Mouse (Mus musculus): Measurements from ENCODE around the gene B4galnt1. TPM values are rescaled to one million over a fixed set of nuclear protein-coding genes. Genes with fewer than 3 reads are reported as not detected.

The B4galnt1 gene
- polyA plus RNA-seq, 1 experiment from 2014 or later, result 2.4 TPM

DNA sequence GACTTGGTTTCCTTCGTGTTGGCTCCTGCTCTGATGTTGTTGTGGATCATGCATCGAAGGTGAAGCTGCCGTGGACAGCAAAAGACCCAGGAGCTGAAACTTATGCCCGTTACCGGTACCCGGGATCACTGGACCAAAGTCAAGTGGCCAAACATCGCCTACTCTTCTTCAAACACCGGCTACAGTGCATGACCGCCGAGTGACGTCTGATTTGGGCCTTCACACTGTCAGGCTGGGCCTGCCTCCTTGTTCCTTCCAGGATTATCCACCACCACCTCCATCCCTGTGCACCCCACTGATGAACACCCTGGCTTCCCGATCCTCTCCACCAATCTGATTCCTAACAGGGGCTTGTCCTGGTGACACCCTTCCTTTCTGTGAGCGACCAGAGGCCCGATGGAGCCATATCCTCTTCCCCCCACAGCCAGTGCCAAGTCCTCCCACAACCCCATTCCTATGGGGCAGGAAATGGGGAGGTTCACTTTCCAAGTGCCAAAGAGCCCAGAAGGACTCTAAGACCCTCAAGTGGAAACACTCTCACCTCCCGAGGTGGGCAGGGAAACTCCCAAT lies 6.7 kb downstream of the B4galnt1 start:
- Histone ChIP-seq H3K9me3 (replicated peaks) (no peaks in the 10 kb centered on the region), H3K27ac (ENCODE audit: poor library complexity, severe bottlenecking) (no peak overlapping the region), H3K27me3 (replicated peaks) (peaks cover 81% of the 10 kb centered on the region), H3K4me2 (no peak overlapping the region), H3K4me3 (no peak overlapping the region), H3K9ac (no peak overlapping the region), H3K4me1 (replicated peaks) (peaks cover 30% of the 10 kb centered on the region), H3K36me3 (no peaks in the 10 kb centered on the region)
- 72% methylated on average over 15 of the region's 15 CpGs for WGBS
- ATAC-seq (ENCODE audit: insufficient number of reproducible peaks, low FRiP score), result no peak

DNA sequence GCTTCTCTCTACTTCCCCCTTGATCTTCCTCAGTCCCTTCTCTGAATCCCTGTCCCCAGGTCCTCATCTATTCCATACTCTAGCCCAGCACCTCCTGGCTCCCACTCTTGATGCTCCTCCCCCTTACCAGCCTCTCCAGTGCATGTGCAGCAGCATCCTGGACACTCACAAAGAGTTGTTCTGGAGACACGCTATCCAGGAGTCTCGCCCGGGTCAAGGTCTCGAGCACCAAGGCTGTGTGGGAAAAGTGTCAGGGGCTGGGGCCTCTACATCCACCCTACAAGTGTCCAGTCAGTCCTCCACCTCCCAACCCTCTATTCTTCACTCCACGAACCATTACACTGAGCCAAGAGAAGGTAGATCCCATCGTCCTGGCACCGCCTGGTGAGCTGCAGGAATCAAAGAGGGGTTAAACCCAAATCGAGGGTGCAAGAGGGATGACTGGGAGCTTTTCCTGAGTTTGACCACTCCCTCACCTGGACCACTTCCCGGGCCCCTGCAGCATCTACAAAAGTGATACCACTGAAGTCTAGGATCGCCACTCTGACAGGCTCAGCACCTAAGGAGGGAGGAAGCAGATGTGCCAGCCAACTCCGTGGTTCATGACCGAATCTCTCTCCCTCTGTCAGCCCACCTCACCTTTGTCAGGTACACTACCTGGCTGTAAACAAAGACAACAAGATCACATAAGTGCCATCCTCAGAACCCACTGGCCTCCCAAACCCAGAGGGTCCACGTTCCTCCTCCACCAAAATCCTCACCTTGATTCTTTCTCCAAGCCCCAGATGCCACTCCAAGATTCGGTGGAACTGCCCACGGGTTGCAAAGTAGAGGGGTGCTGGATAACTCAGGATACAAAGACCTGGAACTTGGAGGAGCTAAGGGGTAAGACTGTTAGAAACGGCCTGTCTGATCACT lies 8.4 kb downstream of the B4galnt1 start:
- Histone ChIP-seq H3K4me3 (no peak overlapping the region), H3K4me1 (replicated peaks) (peaks cover 37% of the 10 kb centered on the region), H3K27me3 (replicated peaks) (peaks cover 81% of the 10 kb centered on the region), H3K4me2 (no peak overlapping the region), H3K9ac (no peak overlapping the region), H3K36me3 (no peaks in the 10 kb centered on the region), H3K27ac (ENCODE audit: poor library complexity, severe bottlenecking) (no peak overlapping the region), H3K9me3 (replicated peaks) (no peaks in the 10 kb centered on the region)
- no peak for ATAC-seq (ENCODE audit: insufficient number of reproducible peaks, low FRiP score)
- 78% methylated on average over 16 of the region's 16 CpGs for WGBS

DNA sequence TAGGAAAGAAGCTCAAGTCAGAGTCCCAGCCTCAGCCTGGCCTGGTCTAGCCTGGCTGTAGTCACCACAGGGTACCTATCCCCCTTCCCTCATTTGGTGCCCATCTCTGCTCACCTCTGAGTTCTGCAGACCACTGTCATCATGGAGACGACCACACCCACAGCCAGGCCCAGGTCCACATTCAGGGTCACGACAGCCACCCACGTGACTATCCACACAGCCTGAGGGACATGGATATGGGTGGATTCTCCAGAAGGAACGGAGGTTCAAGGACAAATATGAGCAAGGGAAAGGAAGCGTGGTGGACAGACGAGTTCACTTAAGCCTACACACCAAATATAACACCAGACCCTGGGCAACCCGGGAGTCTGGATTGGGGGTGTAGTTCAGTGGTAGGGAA lies 9.1 kb downstream of the B4galnt1 start:
- 81% methylated on average over 7 of the region's 7 CpGs for WGBS
- ATAC-seq (ENCODE audit: insufficient number of reproducible peaks, low FRiP score), result no peak
- Histone ChIP-seq H3K4me1 (replicated peaks) (peaks cover 40% of the 10 kb centered on the region), H3K4me3 (no peak overlapping the region), H3K27me3 (replicated peaks) (peaks cover 79% of the 10 kb centered on the region), H3K36me3 (no peaks in the 10 kb centered on the region), H3K9ac (no peak overlapping the region), H3K9me3 (replicated peaks) (no peaks in the 10 kb centered on the region), H3K4me2 (no peak overlapping the region), H3K27ac (ENCODE audit: poor library complexity, severe bottlenecking) (no peak overlapping the region)

GRCm38 (mm10) chr10:127176228-127176627 lies 11.2 kb downstream of the B4galnt1 start:
- no peaks in the 10 kb centered on the region for H3K9me3 ChIP-seq (replicated peaks)
- no peak overlapping the region for H3K4me3 ChIP-seq
- H3K27me3 ChIP-seq (replicated peaks), result peaks cover 79% of the 10 kb centered on the region
- peaks cover 39% of the 10 kb centered on the region for H3K4me1 ChIP-seq (replicated peaks)
- 37% methylated on average over 3 of the region's 3 CpGs for WGBS
- no peak overlapping the region for H3K9ac ChIP-seq
- ATAC-seq (ENCODE audit: insufficient number of reproducible peaks, low FRiP score), result no peak
- H3K36me3 ChIP-seq, result no peaks in the 10 kb centered on the region
- peak overlapping the region; percentile 70; the same call in 1 of the 2 replicates for H3K4me2 ChIP-seq
- H3K27ac ChIP-seq (ENCODE audit: poor library complexity, severe bottlenecking), result no peak overlapping the region

DNA sequence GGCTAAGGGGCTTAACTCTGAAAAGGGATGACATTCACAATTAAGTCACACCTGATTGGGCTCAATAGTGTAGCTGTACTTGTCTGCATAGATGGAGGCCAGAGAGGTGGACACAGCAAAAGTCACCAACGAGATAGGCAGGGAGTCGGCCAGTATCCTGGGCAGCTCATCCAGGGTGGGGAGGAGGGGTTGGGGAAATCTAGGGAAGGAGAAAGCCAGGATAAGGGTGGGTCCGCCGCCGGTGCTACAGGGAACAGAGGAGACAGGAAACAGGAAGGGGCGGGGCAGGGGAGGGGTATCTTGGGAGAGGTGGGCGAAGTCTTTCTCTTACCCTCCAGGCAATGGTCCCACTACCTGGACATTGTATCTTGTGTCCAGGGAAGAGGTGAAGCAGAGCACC lies 11.7 kb downstream of the B4galnt1 start:
- peak overlapping the region; percentile 70 for H3K4me2 ChIP-seq
- no peak overlapping the region for H3K4me3 ChIP-seq
- 4% methylated on average over 7 of the region's 7 CpGs for WGBS

GRCm38 (mm10) chr10:127177235-127177634 lies 12.2 kb downstream of the B4galnt1 start:
- H3K9ac ChIP-seq, result no peak overlapping the region
- peaks cover 38% of the 10 kb centered on the region for H3K4me1 ChIP-seq (replicated peaks)
- peaks cover 79% of the 10 kb centered on the region for H3K27me3 ChIP-seq (replicated peaks)
- H3K36me3 ChIP-seq, result no peaks in the 10 kb centered on the region
- WGBS, result 19% methylated on average over 9 of the region's 9 CpGs
- H3K4me2 ChIP-seq, result peak overlapping the region; percentile 70
- no peaks in the 10 kb centered on the region for H3K9me3 ChIP-seq (replicated peaks)
- no peak overlapping the region for H3K27ac ChIP-seq (ENCODE audit: poor library complexity, severe bottlenecking)
- ATAC-seq (ENCODE audit: insufficient number of reproducible peaks, low FRiP score), result no peak
- H3K4me3 ChIP-seq, result 0 out of 2 replicates have a peak overlapping the region, but pooled peaks have one; percentile 38

More for the DNA sequence above, 11.7 kb downstream of the B4galnt1 start:
- Histone ChIP-seq H3K27ac (ENCODE audit: poor library complexity, severe bottlenecking) (no peak overlapping the region), H3K9ac (no peak overlapping the region), H3K27me3 (replicated peaks) (peaks cover 79% of the 10 kb centered on the region), H3K4me1 (replicated peaks) (peaks cover 38% of the 10 kb centered on the region), H3K9me3 (replicated peaks) (no peaks in the 10 kb centered on the region), H3K36me3 (no peaks in the 10 kb centered on the region)
- no peak for ATAC-seq (ENCODE audit: insufficient number of reproducible peaks, low FRiP score)

- Histone ChIP-seq H3K9me3 (replicated peaks) (no peaks in the 10 kb centered on the region), H3K27me3 (replicated peaks) (peaks cover 81% of the 10 kb centered on the region), H3K4me1 (replicated peaks) (peaks cover 38% of the 10 kb centered on the region), H3K9ac (peak overlapping the region; percentile 45; the same call in 1 of the 2 replicates), H3K36me3 (no peaks in the 10 kb centered on the region), H3K27ac (ENCODE audit: poor library complexity, severe bottlenecking) (no peak overlapping the region), H3K4me2 (peak overlapping the region; percentile 70), H3K4me3 (peak overlapping the region; percentile 38)
- peak; percentile 65 for ATAC-seq (ENCODE audit: insufficient number of reproducible peaks, low FRiP score)
- WGBS, result 2% methylated on average over 23 of the region's 23 CpGs
Measured at GRCm38 (mm10) chr10:127177719-127178118, 12.7 kb downstream of the B4galnt1 start.

DNA sequence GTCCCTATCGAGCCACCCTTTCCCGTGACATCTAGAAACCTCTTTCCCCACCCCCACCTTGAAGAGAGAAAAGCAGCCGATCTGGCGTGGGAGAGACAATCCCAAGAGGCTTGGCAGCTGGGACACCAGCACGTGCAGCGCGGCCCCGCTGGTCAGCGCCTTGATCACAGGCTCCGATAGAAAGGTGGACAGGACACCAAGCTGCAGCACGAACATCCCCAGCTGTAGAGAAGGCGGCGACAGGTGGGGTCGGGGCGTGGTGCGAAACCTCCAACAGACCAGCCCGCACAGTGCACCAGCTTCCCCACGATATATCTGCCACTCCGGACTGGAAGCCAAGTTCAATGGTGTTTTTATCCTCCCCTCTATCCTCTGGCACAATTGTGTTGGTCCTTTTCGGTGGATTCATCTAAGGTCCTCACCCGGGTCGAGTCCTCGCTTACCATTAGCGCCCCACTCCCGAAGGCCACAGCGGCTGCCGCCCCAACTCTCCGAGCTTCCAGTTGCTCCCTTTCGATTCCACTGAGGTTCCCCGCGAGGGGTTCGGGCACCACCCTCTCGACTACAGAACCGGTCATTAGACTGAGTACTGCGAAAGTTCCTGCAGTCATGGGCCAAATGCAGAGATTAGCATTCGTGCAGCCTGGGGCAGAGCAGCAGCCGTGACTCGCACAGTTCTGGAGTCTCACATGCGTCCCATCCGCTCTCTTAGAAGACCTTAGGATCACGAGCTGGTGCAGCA lies 13.4 kb downstream of the B4galnt1 start:
- Histone ChIP-seq H3K9ac (peak overlapping the region; percentile 45), H3K4me2 (peak overlapping the region; percentile 70), H3K4me1 (replicated peaks) (peaks cover 38% of the 10 kb centered on the region), H3K36me3 (0 out of 2 replicates have a peak, but pooled peaks cover 4% of the 10 kb centered on the region), H3K27me3 (replicated peaks) (peaks cover 81% of the 10 kb centered on the region), H3K9me3 (replicated peaks) (no peaks in the 10 kb centered on the region), H3K4me3 (peak overlapping the region; percentile 38), H3K27ac (ENCODE audit: poor library complexity, severe bottlenecking) (no peak overlapping the region)
- WGBS, result 5% methylated on average over 41 of the region's 41 CpGs
- ATAC-seq (ENCODE audit: insufficient number of reproducible peaks, low FRiP score), result no peak

GRCm38 (mm10) chr10:127179871-127180694 lies 15.1 kb downstream of the B4galnt1 start, which contains the start of gene Slc26a10:
Slc26a10 (minus strand) TSS chr10:127180645.
- 2% methylated on average over 34 of the region's 34 CpGs for WGBS
- no peaks in the 10 kb centered on the region for H3K9me3 ChIP-seq (replicated peaks)
- H3K27ac ChIP-seq (ENCODE audit: poor library complexity, severe bottlenecking), result no peak within 1 kb of the TSS
- peaks cover 44% of the 10 kb centered on the region for H3K4me1 ChIP-seq (replicated peaks)
- H3K27me3 ChIP-seq (replicated peaks), result peaks cover 90% of the 10 kb centered on the region
- peak within 1 kb of the TSS; percentile 38 for H3K4me3 ChIP-seq
- peak; percentile 23; the same call in 1 of the 2 replicates for ATAC-seq (ENCODE audit: insufficient number of reproducible peaks, low FRiP score)
- H3K4me2 ChIP-seq, result peak within 1 kb of the TSS; percentile 62
- H3K9ac ChIP-seq, result peak within 1 kb of the TSS; percentile 61
- peaks cover 4% of the 10 kb centered on the region; the same call in 1 of the 2 replicates for H3K36me3 ChIP-seq

GRCm38 (mm10) chr10:127180695-127181047 lies 15.6 kb downstream of the B4galnt1 start:
- WGBS, result 6% methylated on average over 3 of the region's 3 CpGs
- Histone ChIP-seq H3K9ac (no peak overlapping the region), H3K36me3 (peaks cover 4% of the 10 kb centered on the region; the same call in 1 of the 2 replicates), H3K4me3 (peak overlapping the region; percentile 38; the same call in 1 of the 2 replicates), H3K9me3 (replicated peaks) (no peaks in the 10 kb centered on the region), H3K27me3 (replicated peaks) (peaks cover 94% of the 10 kb centered on the region), H3K4me1 (replicated peaks) (peaks cover 44% of the 10 kb centered on the region), H3K27ac (ENCODE audit: poor library complexity, severe bottlenecking) (no peak overlapping the region), H3K4me2 (peak overlapping the region; percentile 62)
- no peak for ATAC-seq (ENCODE audit: insufficient number of reproducible peaks, low FRiP score)
